Mouse (Mus musculus) adrenal gland, adult (tissue): ENCODE measurements at regions not wholly inside any gene's neighbourhood (a gene's known extent, or its start where the extent isn't known, plus 50 kb on each side); places are given as distances from the start of the nearest gene placed in this dataset.
A peak's percentile ranks its signal among the peaks of the same experiment; 100 is the strongest.

Source experiments
- DNase-seq, 2 experiments: peaks; one replicate each; pipeline ENCODE4 v3.0.0; 2022 to 2023; ENCODE audit warnings: low spot score in 1 of 2; ENCODE audit not compliant: inconsistent age in 2 of 2

DNA sequence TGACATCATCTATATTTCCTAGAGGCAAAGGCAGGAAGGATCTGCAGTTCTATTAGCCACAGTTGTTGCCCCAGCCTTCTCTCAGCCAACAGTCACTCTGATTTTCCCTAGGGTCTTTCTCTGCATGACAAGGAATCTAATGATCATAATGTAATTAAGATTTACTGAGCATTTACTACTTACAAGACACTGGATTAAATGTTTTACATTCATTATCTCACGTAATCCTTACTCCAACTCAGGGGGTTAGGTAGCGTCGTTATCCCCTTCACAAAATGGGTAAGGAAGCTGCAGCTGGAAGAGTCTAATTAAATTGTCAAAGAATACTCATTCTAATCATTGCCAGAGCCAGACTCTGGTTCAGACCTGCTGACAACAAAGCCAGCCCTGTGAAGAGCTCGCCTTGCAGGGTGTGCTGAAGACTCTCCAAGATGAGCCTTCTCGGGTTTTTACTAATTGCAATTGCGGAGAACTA lies 103.8 kb upstream of the Adgrl4 start:
- DNase-seq, result no peak

DNA sequence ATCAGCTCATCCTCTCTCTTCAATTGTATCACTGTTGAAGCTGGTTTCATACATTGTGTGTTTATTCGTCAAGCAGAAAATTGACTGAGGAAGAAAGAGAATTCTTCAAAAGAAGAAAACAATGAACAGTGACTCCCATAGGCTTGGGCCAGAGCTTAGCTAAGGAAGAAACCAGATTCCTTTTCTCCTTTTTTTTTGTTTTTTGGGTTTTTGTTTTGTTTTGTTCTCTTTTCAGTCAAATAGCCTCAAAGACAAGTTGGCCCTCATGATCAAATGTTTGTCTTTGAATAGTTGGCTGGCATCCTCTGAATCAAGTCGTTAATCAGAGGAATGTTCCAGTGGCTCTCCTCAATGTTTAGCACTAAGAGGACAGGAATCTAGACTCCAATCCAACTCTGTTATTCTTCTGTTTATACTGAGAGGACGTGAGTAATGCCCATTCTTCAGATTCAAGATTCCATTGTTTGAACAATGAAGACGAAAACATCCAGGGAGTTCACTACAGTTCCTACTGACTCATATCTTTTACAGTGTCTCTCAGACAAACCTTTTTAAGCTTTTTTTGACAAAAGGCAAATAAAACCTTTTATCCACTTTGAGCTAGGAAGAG lies 86.1 kb upstream of the Adgrl4 start:
- DNase-seq, result no peak

DNA sequence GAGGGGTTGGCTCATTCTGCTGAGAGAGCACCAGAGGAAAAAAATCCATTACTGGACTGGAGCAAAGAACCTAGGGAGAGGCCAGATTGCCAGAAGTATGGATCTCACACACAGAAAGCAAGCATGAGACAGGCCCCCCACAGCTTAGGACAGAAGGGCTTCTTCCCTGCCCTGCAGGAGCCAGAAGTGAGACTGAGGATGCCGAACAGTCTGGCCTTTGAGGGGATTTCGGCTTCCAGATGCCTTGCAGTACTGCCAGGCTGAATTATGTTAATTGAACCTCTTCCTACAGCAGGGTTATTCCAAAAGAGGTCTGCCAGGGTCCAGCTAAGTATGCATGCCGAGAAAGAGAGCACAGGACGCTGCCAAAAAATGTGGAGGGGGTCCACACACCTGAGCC lies 71.4 kb upstream of the Adgrl4 start:
- DNase-seq, result no peak

DNA sequence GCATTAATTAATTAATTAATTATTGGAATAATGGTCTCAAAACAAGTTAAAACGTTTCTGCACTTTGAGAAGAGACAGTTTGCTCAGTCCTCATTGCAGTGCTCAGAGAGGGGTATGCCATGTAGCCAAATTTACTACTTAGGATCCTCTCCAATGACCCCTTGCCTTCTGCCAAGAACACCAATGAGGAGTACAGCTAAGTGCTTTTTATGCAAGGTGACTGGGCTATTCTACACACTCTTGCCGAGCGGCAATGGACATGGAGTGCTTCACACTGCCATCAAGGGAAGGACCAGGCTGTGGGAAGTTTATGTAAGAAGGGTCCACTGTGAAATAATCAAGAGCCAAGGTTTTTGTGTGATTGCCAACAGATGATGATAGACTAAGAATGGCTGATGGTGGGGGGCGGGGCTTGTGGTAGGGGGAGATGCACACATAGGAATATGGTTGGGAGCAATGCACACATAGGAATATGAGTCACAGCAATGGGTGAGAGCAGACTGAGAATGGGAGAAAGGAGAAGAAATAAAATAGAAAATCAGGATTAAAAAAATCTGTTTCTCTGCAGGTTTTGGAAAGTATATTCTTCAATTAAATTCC lies 70.9 kb upstream of the Adgrl4 start:
- DNase-seq, result no peak

DNA sequence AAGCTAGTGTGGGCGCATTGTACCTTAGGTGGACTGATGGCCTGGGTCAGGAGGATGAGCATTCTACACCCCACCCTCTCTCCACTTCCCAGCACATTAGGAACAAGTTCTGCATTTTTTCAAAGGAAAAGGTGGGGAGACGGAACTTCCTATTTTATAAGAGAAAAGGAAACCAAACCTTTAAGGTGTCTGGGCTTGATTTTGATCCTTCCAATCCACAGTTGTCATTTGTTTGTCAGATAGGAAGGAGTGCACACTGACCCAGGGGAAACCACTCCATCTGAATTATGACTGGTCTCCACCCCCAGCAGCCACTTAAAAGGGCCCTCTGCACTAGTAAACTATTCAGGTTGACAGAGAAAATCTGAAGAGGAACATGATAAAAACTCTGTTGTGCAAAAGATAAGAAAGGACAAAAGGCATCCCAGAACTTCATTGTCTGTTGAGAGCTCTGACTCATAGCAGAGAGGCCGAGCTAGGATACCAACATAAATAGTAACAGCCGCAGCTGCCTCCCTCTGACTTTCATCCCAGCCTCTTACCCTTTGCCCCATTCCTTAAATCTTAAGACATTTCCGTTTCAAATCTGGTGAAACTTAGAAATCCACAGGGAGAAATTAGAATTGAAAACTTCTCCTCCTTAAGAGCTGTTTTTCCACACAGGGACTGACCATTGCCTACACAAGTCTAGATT lies 54.2 kb upstream of the Adgrl4 start:
- DNase-seq, result peak; percentile 36 to 65

DNA sequence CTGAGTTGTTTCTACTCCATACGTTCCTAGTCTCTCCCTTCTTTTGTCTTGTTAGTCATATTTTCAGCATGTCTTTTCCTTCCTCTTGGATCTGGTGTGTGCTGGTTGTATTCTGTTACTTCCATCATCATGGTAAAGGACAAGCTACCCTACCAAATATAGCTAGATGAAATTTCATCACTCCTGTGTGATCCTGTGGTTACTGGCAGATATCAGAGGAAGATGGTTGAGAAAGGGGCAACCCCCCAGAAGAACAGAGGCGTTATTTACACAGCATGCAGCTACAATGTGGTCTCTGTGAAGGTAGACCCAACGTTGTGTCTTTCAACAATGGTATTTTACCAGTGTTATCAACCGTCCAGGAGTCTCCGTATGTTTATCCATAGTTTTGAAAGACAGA lies 52.8 kb upstream of the Adgrl4 start:
- no peak for DNase-seq

DNA sequence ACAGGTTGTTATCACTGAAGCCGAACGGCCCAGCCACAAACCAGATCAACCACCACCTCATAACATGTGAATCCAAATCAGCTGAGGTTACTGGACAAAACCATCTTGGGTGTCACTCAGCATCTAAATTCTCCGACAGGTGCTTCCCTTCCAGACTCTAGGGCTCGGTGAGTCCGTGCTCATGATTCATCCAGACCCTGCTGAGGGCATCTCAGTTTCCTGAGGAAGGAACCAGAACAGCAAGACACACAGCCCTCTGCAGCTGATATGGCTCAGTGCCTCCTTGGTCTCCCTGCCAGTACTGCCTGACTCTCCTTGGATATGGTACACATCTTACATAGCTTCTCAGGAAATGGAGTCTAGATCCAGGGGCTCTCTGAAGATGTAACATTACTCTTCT lies 51.6 kb upstream of the Adgrl4 start:
- peak; percentile 13 to 37 for DNase-seq
